Mouse (Mus musculus) heart, postnatal 0 days (tissue): ENCODE data around the gene Zfp710.

ENCODE experiments used
- CTCF ChIP-seq: IDR thresholded peaks from 2 replicates; pipeline ENCODE4 v1.5.1; 2016; ENCODE audit warnings: antibody characterized with exemption, control low read depth, low read depth
- EP300 ChIP-seq: IDR thresholded peaks from 2 replicates; pipeline ENCODE4 v1.6.1; 2016; ENCODE audit warnings: antibody characterized with exemption, low read depth

DNA sequence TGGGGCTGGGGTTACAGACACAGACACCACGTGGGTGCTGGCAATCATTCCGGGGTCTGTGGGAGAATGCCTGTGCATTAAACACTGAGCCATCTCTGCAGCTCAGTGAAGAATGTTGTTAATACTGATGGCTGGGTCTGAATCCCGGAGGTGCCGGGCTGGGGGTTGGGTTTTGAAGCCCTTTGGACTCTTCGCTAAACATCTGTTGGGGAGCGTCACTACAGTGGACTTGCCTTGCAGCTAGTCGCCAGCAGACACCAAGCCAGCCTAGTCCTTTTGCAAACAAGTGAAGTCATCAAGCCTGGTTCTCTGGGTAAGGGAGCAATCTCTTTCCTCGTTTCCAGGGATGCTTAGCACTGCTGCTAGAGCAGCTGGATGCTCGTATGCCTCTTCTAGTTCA is 63.6 kb downstream of the Zfp710 start:
- no peak for TF ChIP-seq CTCF
- no peak for TF ChIP-seq EP300
